Mouse (Mus musculus): Measurements from ENCODE around the gene Trim28. TPM values are rescaled to one million over a fixed set of nuclear protein-coding genes. Genes with fewer than 3 reads are reported as not detected.

The Trim28 gene
- polyA plus RNA-seq (2015; fragmentation: Nextera tagmentation; extraction: Ambion mirVana), result 190 and 195 TPM in 2 replicates

DNA sequence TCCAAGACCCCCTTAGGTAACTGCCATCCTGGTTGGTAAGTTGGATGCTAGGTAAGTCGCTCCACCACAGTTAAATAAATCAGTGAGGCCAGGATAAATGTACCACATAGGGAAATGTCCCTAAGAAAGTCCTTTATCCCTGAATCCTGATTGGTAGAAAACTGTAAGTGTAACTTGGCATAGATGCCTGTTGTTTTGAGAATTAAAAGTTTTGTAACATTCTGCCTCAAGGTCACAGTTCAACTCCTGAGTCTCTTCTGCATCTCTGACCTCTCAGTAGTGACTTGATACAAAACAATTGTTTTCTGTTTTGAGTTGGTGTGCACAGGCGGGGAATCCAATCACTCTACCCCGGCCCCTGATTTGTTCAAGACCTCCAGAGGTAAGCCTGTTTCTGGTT lies at the start of gene Trim28:
Gene Trim28 (plus strand): TSS at position 264 of the 400 bp plus-strand sequence.
- Histone ChIP-seq H3K4me1 (replicated peaks; ENCODE audit: control insufficient read depth, insufficient read depth, low read length) (no peaks in the 10 kb centered on the region), H3K36me3 (ENCODE audit: control insufficient read depth, insufficient read depth, low read length) (no peaks in the 10 kb centered on the region), H3K27ac (ENCODE audit: low read length) (no peak within 1 kb of the TSS), H3K4me2 (ENCODE audit: low read depth, low read length) (no peak within 1 kb of the TSS), H3K27me3 (ENCODE audit: control insufficient read depth, insufficient read depth, low read depth, low read length) (no peaks in the 10 kb centered on the region), H3K4me3 (ENCODE audit: low read length) (no peak within 1 kb of the TSS), H3K9me3 (ENCODE audit: control insufficient read depth, low read length) (no peaks in the 10 kb centered on the region), H3K9ac (ENCODE audit: low read length) (no peak within 1 kb of the TSS)
- 88% methylated on average over 3 of the region's 3 CpGs for WGBS
- no peak for ATAC-seq (ENCODE audit: low read depth)

DNA sequence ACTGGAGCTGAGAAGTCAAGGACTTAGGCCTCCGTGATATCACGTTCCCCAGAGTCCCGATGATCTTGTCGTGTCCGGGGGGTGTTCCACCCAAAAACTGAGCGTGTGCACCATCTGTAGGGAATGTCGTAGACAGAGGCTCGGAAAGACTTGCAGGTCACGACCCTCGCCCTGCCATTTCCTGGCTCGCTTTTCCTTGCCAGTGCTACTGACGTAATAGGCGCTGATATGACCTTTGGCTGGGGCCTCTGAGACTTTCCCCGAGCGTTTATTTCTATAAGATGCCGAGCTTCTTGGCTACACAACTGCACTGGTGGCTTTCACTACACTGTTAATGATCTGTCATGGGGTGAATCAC lies 49.1 kb upstream of the Trim28 start:
- peak overlapping the region; percentile 82 for H3K27ac ChIP-seq (ENCODE audit: low read length)
- no peak; the same call in 1 of the 2 replicates for ATAC-seq (ENCODE audit: low read depth)
- no peaks in the 10 kb centered on the region for H3K36me3 ChIP-seq (ENCODE audit: control insufficient read depth, insufficient read depth, low read length)
- no peaks in the 10 kb centered on the region for H3K27me3 ChIP-seq (ENCODE audit: control insufficient read depth, insufficient read depth, low read depth, low read length)
- H3K4me1 ChIP-seq (replicated peaks; ENCODE audit: control insufficient read depth, insufficient read depth, low read length), result peaks cover 12% of the 10 kb centered on the region
- H3K4me2 ChIP-seq (ENCODE audit: low read depth, low read length), result peak overlapping the region; percentile 86
- H3K4me3 ChIP-seq (ENCODE audit: low read length), result peak overlapping the region; percentile 57
- peak overlapping the region; percentile 75 for H3K9ac ChIP-seq (ENCODE audit: low read length)
- 3% methylated on average over 16 of the region's 16 CpGs for WGBS
- no peaks in the 10 kb centered on the region for H3K9me3 ChIP-seq (ENCODE audit: control insufficient read depth, low read length)

DNA sequence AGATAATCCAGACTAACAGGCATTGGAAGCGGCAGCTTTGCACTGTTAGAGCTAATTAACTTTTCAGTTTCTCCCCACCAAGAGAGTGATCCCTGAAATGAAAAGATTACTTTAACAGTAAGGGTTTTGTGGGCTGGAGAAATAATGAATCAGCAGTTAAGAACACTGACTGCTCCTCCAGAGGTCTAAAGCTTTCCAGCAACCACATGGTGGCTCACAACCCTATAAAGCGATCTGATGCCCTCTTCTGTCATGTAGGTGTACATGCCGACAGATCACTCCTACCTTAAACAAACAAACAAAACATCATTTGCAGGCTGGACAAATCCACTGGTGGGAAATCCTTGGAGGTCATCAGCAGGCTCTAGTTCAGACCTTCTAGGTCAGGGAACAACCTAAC lies 44.0 kb upstream of the Trim28 start:
- no peak overlapping the region for H3K9ac ChIP-seq (ENCODE audit: low read length)
- 43% methylated on average over 3 of the region's 3 CpGs for WGBS
- no peak overlapping the region for H3K4me3 ChIP-seq (ENCODE audit: low read length)
- no peak overlapping the region for H3K27ac ChIP-seq (ENCODE audit: low read length)
- H3K9me3 ChIP-seq (ENCODE audit: control insufficient read depth, low read length), result no peaks in the 10 kb centered on the region
- peaks cover 8% of the 10 kb centered on the region for H3K4me1 ChIP-seq (replicated peaks; ENCODE audit: control insufficient read depth, insufficient read depth, low read length)
- ATAC-seq (ENCODE audit: low read depth), result no peak
- H3K27me3 ChIP-seq (ENCODE audit: control insufficient read depth, insufficient read depth, low read depth, low read length), result no peaks in the 10 kb centered on the region
- no peaks in the 10 kb centered on the region for H3K36me3 ChIP-seq (ENCODE audit: control insufficient read depth, insufficient read depth, low read length)
- H3K4me2 ChIP-seq (ENCODE audit: low read depth, low read length), result no peak overlapping the region

DNA sequence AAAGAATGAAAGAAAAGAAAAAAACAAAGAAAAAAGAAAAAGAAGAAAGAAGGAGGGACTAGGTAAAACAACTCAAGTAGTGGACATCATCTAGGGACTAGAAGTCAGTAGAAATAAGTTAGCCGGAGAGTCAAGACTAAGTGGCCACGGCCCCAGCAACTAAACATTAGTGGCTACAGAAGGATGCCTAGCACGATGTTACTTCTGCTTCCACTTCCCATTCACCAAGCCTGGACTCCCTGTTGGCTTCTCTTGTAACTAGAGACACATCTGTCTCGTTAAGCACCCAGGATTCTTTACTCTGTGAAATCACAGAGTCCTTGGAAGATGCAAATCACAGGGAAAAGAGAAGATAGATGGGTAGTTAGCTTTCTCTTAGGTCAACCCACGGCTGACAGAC lies 41.4 kb upstream of the Trim28 start:
- Histone ChIP-seq H3K4me2 (ENCODE audit: low read depth, low read length) (no peak overlapping the region), H3K27me3 (ENCODE audit: control insufficient read depth, insufficient read depth, low read depth, low read length) (no peaks in the 10 kb centered on the region), H3K9ac (ENCODE audit: low read length) (no peak overlapping the region), H3K27ac (ENCODE audit: low read length) (no peak overlapping the region), H3K36me3 (ENCODE audit: control insufficient read depth, insufficient read depth, low read length) (no peaks in the 10 kb centered on the region), H3K9me3 (ENCODE audit: control insufficient read depth, low read length) (no peaks in the 10 kb centered on the region), H3K4me1 (replicated peaks; ENCODE audit: control insufficient read depth, insufficient read depth, low read length) (0 out of 2 replicates have a peak, but pooled peaks cover 2% of the 10 kb centered on the region), H3K4me3 (ENCODE audit: low read length) (no peak overlapping the region)
- 64% methylated on average over 5 of the region's 5 CpGs for WGBS
- no peak for ATAC-seq (ENCODE audit: low read depth)

DNA sequence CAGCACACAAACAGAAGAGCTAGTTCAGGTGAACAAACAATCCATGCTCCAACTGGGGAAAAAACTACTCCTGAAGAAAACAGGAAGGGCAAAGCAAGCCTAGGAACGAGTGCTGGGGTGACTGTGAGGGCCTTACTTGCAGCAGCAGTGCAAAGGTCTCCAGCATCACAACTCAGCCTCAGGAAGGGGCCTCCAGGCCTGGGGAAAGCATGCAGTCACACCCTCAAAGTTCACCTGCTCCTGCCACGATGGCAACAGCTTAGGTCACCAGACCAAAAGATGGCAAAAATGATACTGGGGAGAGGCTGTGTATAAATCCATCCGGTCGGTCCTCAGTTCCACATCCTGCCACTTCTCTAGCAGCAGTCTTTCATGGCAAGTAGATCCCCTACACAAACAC lies 40.0 kb upstream of the Trim28 start:
- no peak overlapping the region for H3K4me2 ChIP-seq (ENCODE audit: low read depth, low read length)
- H3K4me1 ChIP-seq (replicated peaks; ENCODE audit: control insufficient read depth, insufficient read depth, low read length), result 0 out of 2 replicates have a peak, but pooled peaks cover 2% of the 10 kb centered on the region
- H3K4me3 ChIP-seq (ENCODE audit: low read length), result no peak overlapping the region

DNA sequence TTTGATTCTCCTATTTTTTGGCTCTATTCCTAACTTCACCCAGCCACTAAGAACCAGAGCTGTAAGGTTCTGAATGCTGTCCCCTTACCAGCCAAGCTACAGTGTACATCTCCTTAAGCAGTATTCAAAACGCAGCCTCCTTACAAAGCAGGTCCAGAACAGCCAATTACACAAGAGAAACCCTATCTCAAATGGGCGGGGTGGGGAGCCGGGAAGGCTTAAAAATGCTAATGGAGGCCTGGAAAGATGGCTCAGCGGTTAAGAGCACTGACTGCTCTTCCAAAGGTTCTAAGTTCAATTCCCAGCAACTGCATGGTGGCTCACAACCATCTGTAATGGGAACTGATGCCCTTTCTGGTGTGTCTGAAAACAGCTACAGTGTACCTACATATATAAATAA lies 39.2 kb upstream of the Trim28 start:
- Histone ChIP-seq H3K9ac (ENCODE audit: low read length) (no peak overlapping the region), H3K4me3 (ENCODE audit: low read length) (no peak overlapping the region)

More for the DNA sequence above, 40.0 kb upstream of the Trim28 start:
- Histone ChIP-seq H3K9me3 (ENCODE audit: control insufficient read depth, low read length) (no peaks in the 10 kb centered on the region), H3K36me3 (ENCODE audit: control insufficient read depth, insufficient read depth, low read length) (no peaks in the 10 kb centered on the region), H3K27ac (ENCODE audit: low read length) (no peak overlapping the region), H3K9ac (ENCODE audit: low read length) (no peak overlapping the region), H3K27me3 (ENCODE audit: control insufficient read depth, insufficient read depth, low read depth, low read length) (no peaks in the 10 kb centered on the region)
- no peak for ATAC-seq (ENCODE audit: low read depth)
- WGBS, result 71% methylated on average over 4 of the region's 4 CpGs

DNA sequence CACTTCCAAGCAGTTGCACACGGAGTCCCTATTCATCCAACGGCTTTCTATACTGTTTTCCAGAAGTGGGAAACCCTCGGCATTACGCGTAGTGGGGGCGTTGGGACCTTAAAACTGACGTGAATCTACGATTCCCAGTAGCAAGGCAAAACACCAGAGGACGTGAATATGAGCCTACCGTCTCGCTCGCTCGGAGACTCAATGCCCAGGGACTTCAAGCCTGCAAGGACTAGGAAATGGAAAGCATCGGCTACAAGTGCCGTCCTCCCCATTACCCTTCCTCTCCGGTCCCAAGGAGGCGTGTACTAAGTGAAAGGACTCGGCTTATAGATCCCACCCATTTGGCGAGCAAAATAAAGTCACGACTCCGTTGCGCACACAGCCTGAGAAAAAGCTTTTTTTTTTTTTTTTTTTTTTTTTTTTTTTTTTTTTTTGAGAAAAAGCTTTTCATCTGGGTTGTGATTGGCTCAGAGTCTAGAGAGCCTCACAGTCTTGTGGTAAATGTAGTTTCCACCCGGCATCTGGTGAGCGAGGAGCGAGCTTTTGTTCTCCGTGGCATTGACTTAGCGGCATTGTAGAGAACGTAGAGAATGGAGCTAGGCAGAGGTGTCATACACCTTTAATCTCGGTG lies 37.3 kb upstream of the Trim28 start:
- H3K36me3 ChIP-seq (ENCODE audit: control insufficient read depth, insufficient read depth, low read length), result no peaks in the 10 kb centered on the region
- peak overlapping the region; percentile 58 for H3K4me3 ChIP-seq (ENCODE audit: low read length)
- ATAC-seq (ENCODE audit: low read depth), result peak; percentile 66
- H3K27me3 ChIP-seq (ENCODE audit: control insufficient read depth, insufficient read depth, low read depth, low read length), result no peaks in the 10 kb centered on the region
- H3K4me1 ChIP-seq (replicated peaks; ENCODE audit: control insufficient read depth, insufficient read depth, low read length), result peaks cover 10% of the 10 kb centered on the region
- 1% methylated on average over 29 of the region's 29 CpGs for WGBS
- peak overlapping the region; percentile 88 for H3K27ac ChIP-seq (ENCODE audit: low read length)
- H3K9ac ChIP-seq (ENCODE audit: low read length), result peak overlapping the region; percentile 77
- peak overlapping the region; percentile 74 for H3K4me2 ChIP-seq (ENCODE audit: low read depth, low read length)
- H3K9me3 ChIP-seq (ENCODE audit: control insufficient read depth, low read length), result no peaks in the 10 kb centered on the region

More for the DNA sequence above, 39.2 kb upstream of the Trim28 start:
- ATAC-seq (ENCODE audit: low read depth), result no peak
- no peaks in the 10 kb centered on the region for H3K9me3 ChIP-seq (ENCODE audit: control insufficient read depth, low read length)
- H3K4me2 ChIP-seq (ENCODE audit: low read depth, low read length), result no peak overlapping the region
- no peaks in the 10 kb centered on the region for H3K27me3 ChIP-seq (ENCODE audit: control insufficient read depth, insufficient read depth, low read depth, low read length)
- no peaks in the 10 kb centered on the region for H3K36me3 ChIP-seq (ENCODE audit: control insufficient read depth, insufficient read depth, low read length)
- no peak overlapping the region for H3K27ac ChIP-seq (ENCODE audit: low read length)
- 16% methylated on average over 4 of the region's 4 CpGs for WGBS
- 0 out of 2 replicates have a peak, but pooled peaks cover 2% of the 10 kb centered on the region for H3K4me1 ChIP-seq (replicated peaks; ENCODE audit: control insufficient read depth, insufficient read depth, low read length)

DNA sequence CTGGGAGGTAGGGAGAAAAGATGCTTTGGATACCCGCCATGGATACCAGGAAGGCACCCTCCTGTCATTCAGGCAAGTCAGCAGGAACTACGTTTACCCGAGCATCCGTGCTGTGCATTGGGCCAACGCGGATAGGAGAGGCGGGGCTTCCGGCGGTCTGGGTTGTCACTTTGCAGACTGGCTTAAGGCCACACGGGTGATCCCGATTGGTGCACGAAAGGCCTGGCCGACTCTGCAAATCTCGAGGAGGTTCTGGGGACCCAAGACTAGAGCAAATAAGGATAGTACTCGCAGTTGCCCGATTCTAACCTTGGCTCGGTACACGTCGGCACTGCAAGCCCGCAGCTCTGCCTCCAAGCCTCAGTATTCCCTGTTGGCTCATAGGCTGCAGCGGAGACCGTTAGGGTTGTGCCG lies 33.2 kb upstream of the Trim28 start, which contains the start of gene Zfp324:
Gene Zfp324 (plus strand): TSS at position 161 of the 414 bp plus-strand sequence.
- no peaks in the 10 kb centered on the region for H3K27me3 ChIP-seq (ENCODE audit: control insufficient read depth, insufficient read depth, low read depth, low read length)
- H3K4me1 ChIP-seq (replicated peaks; ENCODE audit: control insufficient read depth, insufficient read depth, low read length), result peaks cover 16% of the 10 kb centered on the region
- no peaks in the 10 kb centered on the region for H3K9me3 ChIP-seq (ENCODE audit: control insufficient read depth, low read length)
- peak within 1 kb of the TSS; percentile 84 for H3K4me3 ChIP-seq (ENCODE audit: low read length)
- ATAC-seq (ENCODE audit: low read depth), result peak; percentile 92
- peaks cover 15% of the 10 kb centered on the region for H3K36me3 ChIP-seq (ENCODE audit: control insufficient read depth, insufficient read depth, low read length)
- peak within 1 kb of the TSS; percentile 95 for H3K9ac ChIP-seq (ENCODE audit: low read length)
- 0% methylated on average over 23 of the region's 23 CpGs for WGBS
- H3K27ac ChIP-seq (ENCODE audit: low read length), result peak within 1 kb of the TSS; percentile 87
- peak within 1 kb of the TSS; percentile 63 for H3K4me2 ChIP-seq (ENCODE audit: low read depth, low read length)

DNA sequence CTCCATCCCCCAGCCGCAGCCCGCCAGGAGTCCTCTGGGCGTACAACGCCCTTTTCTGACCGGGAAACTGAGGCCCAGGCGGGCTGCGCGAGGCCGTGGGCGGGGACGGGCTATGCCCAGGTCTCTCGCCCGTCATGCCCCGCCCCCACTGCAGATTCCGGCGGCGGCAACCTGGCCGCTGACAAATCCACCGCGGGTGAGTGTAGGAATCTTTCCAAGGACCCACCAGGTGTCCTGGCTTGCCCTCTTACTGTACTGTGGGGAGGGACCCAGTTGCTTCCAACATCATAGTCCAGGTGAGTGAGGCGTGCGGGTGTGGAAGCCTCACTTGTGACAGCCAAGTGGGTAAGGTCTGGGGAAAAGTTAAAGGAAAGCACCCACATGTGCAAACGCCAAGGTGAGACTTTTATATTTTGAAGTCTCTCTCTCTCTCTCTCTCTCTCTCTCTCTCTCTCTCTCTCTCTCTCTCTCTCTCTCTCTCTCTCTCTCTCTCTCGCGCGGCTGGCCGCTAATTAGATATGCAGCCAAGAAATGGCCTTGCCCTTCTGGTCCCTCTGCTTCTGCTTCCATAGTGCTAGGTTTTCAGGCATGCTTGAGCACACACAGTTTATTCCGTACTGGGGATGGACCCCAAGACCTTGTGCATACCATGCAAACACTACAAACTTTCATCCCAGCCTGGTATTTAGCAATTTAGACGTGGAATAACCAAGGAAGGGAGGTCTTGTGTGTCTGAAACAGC lies 32.6 kb upstream of the Trim28 start:
- H3K4me2 ChIP-seq (ENCODE audit: low read depth, low read length), result peak overlapping the region; percentile 63
- H3K27ac ChIP-seq (ENCODE audit: low read length), result peak overlapping the region; percentile 87
- H3K4me3 ChIP-seq (ENCODE audit: low read length), result peak overlapping the region; percentile 84
- no peaks in the 10 kb centered on the region for H3K9me3 ChIP-seq (ENCODE audit: control insufficient read depth, low read length)
- ATAC-seq (ENCODE audit: low read depth), result peak; percentile 67
- H3K36me3 ChIP-seq (ENCODE audit: control insufficient read depth, insufficient read depth, low read length), result peaks cover 21% of the 10 kb centered on the region
- no peaks in the 10 kb centered on the region for H3K27me3 ChIP-seq (ENCODE audit: control insufficient read depth, insufficient read depth, low read depth, low read length)
- H3K9ac ChIP-seq (ENCODE audit: low read length), result peak overlapping the region; percentile 95
- WGBS, result under 1% methylated on average over 27 of the region's 29 CpGs
- peaks cover 13% of the 10 kb centered on the region for H3K4me1 ChIP-seq (replicated peaks; ENCODE audit: control insufficient read depth, insufficient read depth, low read length)

Data from lung, embryonic 16.5 days (tissue).